Mouse (Mus musculus): ENCODE measurements around the gene 6030458C11Rik. TPM values are rescaled to one million over a fixed set of nuclear protein-coding genes. Genes with fewer than 3 reads are reported as not detected.

Gene 6030458C11Rik
- polyA plus RNA-seq (2017; shearing (Covaris generic)), result 15.9 TPM

DNA sequence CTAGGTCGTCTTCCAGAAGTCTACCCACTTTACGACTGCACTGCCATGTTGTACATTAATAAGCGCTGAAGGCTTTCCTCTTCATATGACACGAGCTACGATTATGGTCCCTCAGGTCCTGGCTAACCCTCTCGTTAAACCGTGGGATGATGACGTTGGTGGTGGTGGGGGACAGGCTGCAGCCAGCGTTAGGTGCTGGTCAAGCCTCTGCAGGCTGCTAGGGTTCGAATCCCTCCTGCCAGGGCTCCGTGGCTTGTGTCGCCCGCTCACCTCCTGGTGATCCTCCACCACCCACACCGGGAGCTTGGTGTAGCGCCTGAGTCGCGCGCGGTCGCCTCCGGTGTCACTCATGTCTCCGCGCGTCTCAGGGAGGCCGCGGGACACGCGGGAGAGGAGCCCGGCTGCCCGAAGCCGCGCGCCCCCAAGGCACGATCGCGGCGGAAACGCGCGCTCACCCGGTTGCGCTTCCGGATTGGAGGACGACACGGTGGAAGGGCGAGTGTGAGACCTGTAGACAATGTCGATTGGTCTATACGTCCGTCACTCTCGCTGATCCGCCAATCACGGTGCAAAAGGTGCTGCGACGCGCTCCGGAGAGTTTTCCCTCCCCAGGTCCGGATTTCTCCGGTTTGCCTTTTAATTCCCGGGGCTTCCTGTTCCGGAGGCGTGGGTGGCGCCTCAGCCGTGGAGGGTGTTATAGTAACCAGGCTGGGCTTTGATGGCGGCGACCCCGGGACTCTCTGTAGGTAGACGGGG is at the start of gene 6030458C11Rik, which contains the start of gene Drosha:
TSS of gene 6030458C11Rik (minus strand) at position 453 of the 756 bp plus-strand sequence.
TSS of gene Drosha (plus strand) at position 619 of the 756 bp plus-strand sequence.

Other genes starting within 250 kb of the 6030458C11Rik start
- gene Pdzd2, start 84.7 kb downstream of the 6030458C11Rik start, polyA plus RNA-seq (2017; shearing (Covaris generic)), result 0.41 TPM
- gene Drosha, start 166 bp upstream of the 6030458C11Rik start, polyA plus RNA-seq (2017; shearing (Covaris generic)), result 18.9 TPM